Mouse (Mus musculus) stomach, embryonic 15.5 days (tissue): ENCODE measurements at regions not wholly inside any gene's neighbourhood (a gene's known extent, or its start where the extent isn't known, plus 50 kb on each side); places are given as distances from the start of the nearest gene placed in this dataset.

Source experiments
- ATAC-seq: fragments of 200-750 bp; cut with Nextera tagmentation; 2 replicates; pipeline ENCODE4 v1.8.0; 2017; ENCODE audit warnings: low read depth, moderate number of reproducible peaks, moderate TSS enrichment; ENCODE audit not compliant: insufficient read depth, low FRiP score
- H3K27ac ChIP-seq: fragments of 300-500 bp; sonication (generic); 2 replicates; pipeline ENCODE4 v1.5.1; 2015; ENCODE audit warnings: mild to moderate bottlenecking, inconsistent platforms
- H3K27me3 ChIP-seq: fragments of 300-500 bp; sonication (generic); replicated peaks from 2 replicates; pipeline ENCODE4 v1.6.1; 2015; ENCODE audit warnings: inconsistent platforms
- H3K36me3 ChIP-seq: fragments of 300-500 bp; sonication (generic); 2 replicates; pipeline ENCODE4 v1.6.1; 2015; ENCODE audit warnings: inconsistent platforms
- H3K4me1 ChIP-seq: fragments of 300-500 bp; sonication (generic); 2 replicates; pipeline ENCODE4 v1.6.1; 2015; ENCODE audit warnings: inconsistent platforms
- H3K4me2 ChIP-seq: fragments of 300-500 bp; sonication (generic); 2 replicates; pipeline ENCODE4 v1.6.1; 2015; ENCODE audit warnings: mild to moderate bottlenecking, inconsistent platforms
- H3K4me3 ChIP-seq: fragments of 300-500 bp; sonication (generic); replicated peaks from 2 replicates; pipeline ENCODE4 v1.5.1; 2015; ENCODE audit warnings: inconsistent platforms
- H3K9ac ChIP-seq: fragments of 300-500 bp; sonication (generic); 2 replicates; pipeline ENCODE4 v1.6.1; 2015; ENCODE audit warnings: inconsistent platforms
- H3K9me3 ChIP-seq: fragments of 300-500 bp; sonication (generic); 2 replicates; pipeline ENCODE4 v1.6.1; 2016; ENCODE audit warnings: inconsistent platforms
- WGBS: fragments of 180-500 bp; shearing (Covaris S2); methylation state at CpG from one replicate; pipeline ENCODE4 v1.1.7; 2015; 5-methylcytosine and 5-hydroxymethylcytosine counted together

- H3K4me1 ChIP-seq: no peaks in the 10 kb centered on the region
- H3K9me3 ChIP-seq: no peaks in the 10 kb centered on the region
- H3K27me3 ChIP-seq: no peaks in the 10 kb centered on the region
- ATAC-seq: no peak
- H3K36me3 ChIP-seq: no peaks in the 10 kb centered on the region
- no peak overlapping the region for H3K4me3 ChIP-seq
- no peak overlapping the region for H3K9ac ChIP-seq
- WGBS: 71% methylated on average over 2 of the region's 2 CpGs
- H3K4me2 ChIP-seq: no peak overlapping the region
- H3K27ac ChIP-seq: no peak overlapping the region
Measured at GRCm38 (mm10) chr6:41119176-41119575, 83.9 kb upstream of the 2210010C04Rik start.

- Histone ChIP-seq H3K4me1 (no peaks in the 10 kb centered on the region), H3K36me3 (no peaks in the 10 kb centered on the region), H3K27me3 (no peaks in the 10 kb centered on the region), H3K4me2 (no peak overlapping the region), H3K4me3 (no peak overlapping the region), H3K27ac (no peak overlapping the region), H3K9me3 (no peaks in the 10 kb centered on the region), H3K9ac (no peak overlapping the region)
- WGBS: 17% methylated on average over 7 of the region's 7 CpGs
- ATAC-seq: peak; percentile 50; the same call in 1 of the 2 replicates
Measured at GRCm38 (mm10) chr6:41118201-41118976, 83.1 kb upstream of the 2210010C04Rik start.

GRCm38 (mm10) chr6:41113943-41114342 is 78.6 kb upstream of the 2210010C04Rik start:
- Histone ChIP-seq H3K4me2 (no peak overlapping the region), H3K9ac (no peak overlapping the region), H3K27ac (no peak overlapping the region), H3K4me1 (no peaks in the 10 kb centered on the region), H3K27me3 (no peaks in the 10 kb centered on the region), H3K4me3 (no peak overlapping the region), H3K9me3 (no peaks in the 10 kb centered on the region), H3K36me3 (no peaks in the 10 kb centered on the region)
- WGBS: 55% methylated on average over 1 of the region's 1 CpGs
- ATAC-seq: no peak

GRCm38 (mm10) chr6:41112861-41113610 is 77.7 kb upstream of the 2210010C04Rik start:
- H3K4me3 ChIP-seq: no peak overlapping the region
- ATAC-seq: no peak
- no peaks in the 10 kb centered on the region for H3K9me3 ChIP-seq
- no peak overlapping the region for H3K9ac ChIP-seq
- H3K27me3 ChIP-seq: no peaks in the 10 kb centered on the region
- WGBS: 45% methylated on average over 7 of the region's 7 CpGs
- no peaks in the 10 kb centered on the region for H3K36me3 ChIP-seq
- H3K4me2 ChIP-seq: no peak overlapping the region
- no peak overlapping the region for H3K27ac ChIP-seq
- H3K4me1 ChIP-seq: no peaks in the 10 kb centered on the region

GRCm38 (mm10) chr6:41111829-41112228 is 76.5 kb upstream of the 2210010C04Rik start:
- Histone ChIP-seq H3K27me3 (no peaks in the 10 kb centered on the region), H3K4me2 (no peak overlapping the region), H3K9me3 (no peaks in the 10 kb centered on the region), H3K4me1 (no peaks in the 10 kb centered on the region), H3K9ac (no peak overlapping the region), H3K27ac (no peak overlapping the region), H3K4me3 (no peak overlapping the region), H3K36me3 (no peaks in the 10 kb centered on the region)
- ATAC-seq: no peak

- Histone ChIP-seq H3K4me1 (no peaks in the 10 kb centered on the region), H3K9me3 (no peaks in the 10 kb centered on the region), H3K9ac (no peak overlapping the region), H3K36me3 (no peaks in the 10 kb centered on the region), H3K4me3 (no peak overlapping the region), H3K27me3 (no peaks in the 10 kb centered on the region), H3K27ac (no peak overlapping the region), H3K4me2 (no peak overlapping the region)
- ATAC-seq: no peak
- WGBS: 54% methylated on average over 1 of the region's 1 CpGs
Measured at GRCm38 (mm10) chr6:41108897-41109296, 73.6 kb upstream of the 2210010C04Rik start.

- Histone ChIP-seq H3K4me2 (no peak overlapping the region), H3K27me3 (no peaks in the 10 kb centered on the region), H3K36me3 (no peaks in the 10 kb centered on the region), H3K4me1 (no peaks in the 10 kb centered on the region), H3K27ac (no peak overlapping the region), H3K4me3 (no peak overlapping the region), H3K9me3 (no peaks in the 10 kb centered on the region), H3K9ac (no peak overlapping the region)
- WGBS: 62% methylated on average over 6 of the region's 6 CpGs
- ATAC-seq: peak; percentile 39; the same call in 1 of the 2 replicates
Measured at GRCm38 (mm10) chr6:41103689-41104400, 68.5 kb upstream of the 2210010C04Rik start.

- H3K27ac ChIP-seq: no peak overlapping the region
- no peak for ATAC-seq
- 72% methylated on average over 2 of the region's 2 CpGs for WGBS
- no peaks in the 10 kb centered on the region for H3K27me3 ChIP-seq
- H3K9ac ChIP-seq: no peak overlapping the region
- no peak overlapping the region for H3K4me2 ChIP-seq
- H3K4me3 ChIP-seq: no peak overlapping the region
- H3K9me3 ChIP-seq: no peaks in the 10 kb centered on the region
- H3K4me1 ChIP-seq: no peaks in the 10 kb centered on the region
- no peaks in the 10 kb centered on the region for H3K36me3 ChIP-seq
Measured at GRCm38 (mm10) chr6:41101997-41102396, 66.7 kb upstream of the 2210010C04Rik start.

- Histone ChIP-seq H3K27me3 (no peaks in the 10 kb centered on the region), H3K4me2 (no peak overlapping the region), H3K9ac (no peak overlapping the region), H3K4me1 (no peaks in the 10 kb centered on the region), H3K36me3 (no peaks in the 10 kb centered on the region), H3K27ac (no peak overlapping the region), H3K9me3 (no peaks in the 10 kb centered on the region), H3K4me3 (no peak overlapping the region)
- 86% methylated on average over 2 of the region's 2 CpGs for WGBS
- ATAC-seq: no peak
Measured at GRCm38 (mm10) chr6:41100258-41100657, 64.9 kb upstream of the 2210010C04Rik start.

GRCm38 (mm10) chr6:41091177-41091829 is 56.0 kb upstream of the 2210010C04Rik start:
- H3K36me3 ChIP-seq: no peaks in the 10 kb centered on the region
- H3K27me3 ChIP-seq: no peaks in the 10 kb centered on the region
- no peak for ATAC-seq
- H3K9ac ChIP-seq: no peak overlapping the region
- H3K27ac ChIP-seq: no peak overlapping the region
- H3K4me2 ChIP-seq: no peak overlapping the region
- H3K4me1 ChIP-seq: no peaks in the 10 kb centered on the region
- no peaks in the 10 kb centered on the region for H3K9me3 ChIP-seq
- 37% methylated on average over 4 of the region's 4 CpGs for WGBS
- H3K4me3 ChIP-seq: no peak overlapping the region
